Mouse (Mus musculus) v-Abl transformed pro-B cells (cell line): ENCODE data around the gene Fitm2.

Experiments
- in situ Hi-C, 2 experiments: fragments of 400-800 bp; cut with MboI; formaldehyde crosslinking; loops; one replicate each; pipeline ENCODE4 v1.15.1; 2025; ENCODE audit not compliant: unreplicated experiment in 2 of 2

Gene Fitm2

GRCm38 (mm10) chr2:163428346-163429011, 44.0 kb downstream of the Fitm2 start:
- in situ Hi-C loops: no loop called here

GRCm38 (mm10) chr2:163424597-163424996, 47.8 kb downstream of the Fitm2 start, which contains the start of gene Oser1:
Gene Oser1, minus strand, starts transcription at chr2:163424697.
- in situ Hi-C loops: no loop called here

- in situ Hi-C loops: no loop called here
These were observed 49.4 kb downstream of the Fitm2 start for GRCm38 (mm10) chr2:163422895-163423660.

- in situ Hi-C loops: no loop called here
These were observed 52.0 kb downstream of the Fitm2 start for GRCm38 (mm10) chr2:163420366-163420886.

GRCm38 (mm10) chr2:163419346-163420045, 52.9 kb downstream of the Fitm2 start:
- in situ Hi-C loops: loop anchor here in 1 of 2 experiments (10.0 kb wide), 1 partner anchor 405 kb away; the partner anchor contains the start of gene Ift52

GRCm38 (mm10) chr2:163418841-163419345, 53.5 kb downstream of the Fitm2 start:
- in situ Hi-C loops: loop anchor here in 1 of 2 experiments (10.0 kb wide), 1 partner anchor 404 kb away; the partner anchor contains the start of gene Ift52

- in situ Hi-C loops: loop anchor here in 1 of 2 experiments (10.0 kb wide), 1 partner anchor 403 kb away; the partner anchor contains the start of gene Ift52
These were observed 54.6 kb downstream of the Fitm2 start for GRCm38 (mm10) chr2:163417830-163418229.

- in situ Hi-C loops: loop anchor here in 1 of 2 experiments (10.0 kb wide), 1 partner anchor 402 kb away; the partner anchor contains the start of gene Ift52
These were observed 55.4 kb downstream of the Fitm2 start for GRCm38 (mm10) chr2:163417026-163417425.
